Mouse (Mus musculus): ENCODE data around the gene Polg.

The Polg gene

DNA sequence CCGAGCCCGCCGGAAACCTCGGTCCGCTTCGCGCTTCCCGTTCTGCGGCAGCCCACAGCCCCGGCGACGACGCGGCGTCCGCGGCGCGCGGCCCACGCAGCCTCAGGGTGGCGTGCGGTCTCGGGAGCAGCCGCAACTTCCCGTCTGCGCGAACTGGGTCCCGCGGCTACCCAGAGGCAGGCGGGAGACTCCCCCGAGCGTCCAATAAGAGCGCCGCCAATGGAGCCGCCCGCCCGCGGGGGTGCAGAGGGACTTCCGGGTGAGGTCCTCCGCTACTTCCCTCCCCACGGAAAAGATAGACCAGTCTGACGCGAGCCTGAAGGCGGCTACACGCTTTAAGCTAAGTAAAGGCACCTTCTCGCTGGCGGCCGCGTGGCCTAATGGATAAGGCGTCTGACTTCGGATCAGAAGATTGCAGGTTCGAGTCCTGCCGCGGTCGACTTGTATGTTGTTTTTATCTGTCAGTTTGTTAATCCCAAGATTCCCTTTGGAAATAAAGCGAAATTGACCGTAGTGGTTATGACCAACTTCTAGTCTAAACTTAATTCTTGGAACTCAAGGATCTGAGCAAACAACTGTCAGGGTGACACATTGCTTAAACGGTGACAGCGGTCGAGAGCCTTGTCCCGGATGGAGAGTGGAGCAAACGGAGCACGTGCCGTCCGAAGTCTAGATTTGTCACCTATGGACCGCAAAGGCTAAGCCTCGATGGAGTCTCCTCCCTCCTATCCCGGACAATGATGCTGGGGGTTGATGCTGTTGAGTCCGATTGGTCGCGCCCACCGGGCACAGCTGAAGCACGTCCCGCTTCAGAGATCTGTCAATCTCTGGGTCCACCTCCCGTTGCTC is at the start of gene Polg:
Polg (minus strand) TSS at position 310 of the 849 bp plus-strand sequence.
- DNase-seq, result peak; percentile 99

- peak; percentile 43 for DNase-seq
Observed at GRCm38 (mm10) chr7:79515861-79516260, 49.7 kb upstream of the Polg start.

DNA sequence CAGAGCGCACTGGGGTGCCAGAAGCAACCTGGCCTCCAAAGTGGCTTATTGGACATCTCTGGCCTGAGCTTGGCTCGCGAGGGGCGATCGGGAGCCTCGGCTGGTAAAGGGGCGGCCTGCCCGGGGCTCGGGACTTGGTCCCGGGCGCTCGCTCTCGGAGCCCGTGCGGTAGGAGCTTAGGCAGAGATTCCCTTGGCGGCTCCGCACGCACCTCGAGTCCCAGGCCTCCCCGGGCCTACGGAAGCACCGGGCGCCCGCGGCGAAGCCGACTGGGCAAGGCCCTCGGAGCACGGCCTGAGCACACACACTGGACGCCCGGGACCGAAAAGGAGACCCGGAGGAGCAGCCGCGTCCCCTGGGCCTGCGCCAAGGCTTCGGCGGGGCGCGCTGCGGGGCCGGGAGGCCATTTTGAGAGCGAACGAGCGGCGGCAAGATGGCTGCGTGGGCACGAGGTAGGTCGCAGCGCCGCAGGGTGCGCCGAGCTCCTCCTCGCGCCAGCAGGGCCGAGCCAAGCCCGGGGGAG is 49.1 kb upstream of the Polg start:
- peak; percentile 82 for DNase-seq

- DNase-seq, result peak; percentile 57
Observed at GRCm38 (mm10) chr7:79514361-79514881, 48.3 kb upstream of the Polg start.

GRCm38 (mm10) chr7:79513466-79513865 is 47.3 kb upstream of the Polg start:
- DNase-seq, result peak; percentile 13

GRCm38 (mm10) chr7:79512496-79512895 is 46.3 kb upstream of the Polg start:
- peak; percentile 47 for DNase-seq

- no peak for DNase-seq
Observed at GRCm38 (mm10) chr7:79511656-79512055, 45.5 kb upstream of the Polg start.

- DNase-seq, result peak; percentile 11
Observed at GRCm38 (mm10) chr7:79511181-79511580, 45.0 kb upstream of the Polg start.

- DNase-seq, result no peak
Observed at GRCm38 (mm10) chr7:79510686-79511085, 44.5 kb upstream of the Polg start.

GRCm38 (mm10) chr7:79509710-79510109 is 43.5 kb upstream of the Polg start:
- DNase-seq, result peak; percentile 34

DNA sequence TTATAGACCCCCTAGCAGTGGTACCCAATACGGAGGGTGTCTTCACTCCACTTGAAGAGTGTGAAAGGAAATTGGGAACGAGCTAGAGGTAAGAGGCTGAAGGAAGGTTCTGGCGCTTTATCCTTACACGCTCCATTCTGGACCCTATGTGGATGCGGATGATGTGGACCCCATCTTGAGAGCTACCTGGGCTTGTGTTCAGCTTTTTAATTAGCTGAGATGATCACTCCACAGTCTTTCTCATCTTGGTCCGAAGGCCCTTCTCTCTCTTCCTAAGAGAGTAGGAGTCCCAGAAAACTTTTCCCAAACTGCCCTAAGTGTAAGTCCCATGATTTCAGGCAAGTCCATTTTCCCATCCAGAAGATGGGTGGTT is 43.1 kb upstream of the Polg start:
- no peak for DNase-seq

- peak; percentile 50 for DNase-seq
Observed at GRCm38 (mm10) chr7:79508280-79509234, 42.4 kb upstream of the Polg start.

GRCm38 (mm10) chr7:79507756-79508155 is 41.6 kb upstream of the Polg start:
- no peak for DNase-seq

- peak; percentile 77 for DNase-seq
Observed at GRCm38 (mm10) chr7:79507101-79507705, 41.0 kb upstream of the Polg start.

DNA sequence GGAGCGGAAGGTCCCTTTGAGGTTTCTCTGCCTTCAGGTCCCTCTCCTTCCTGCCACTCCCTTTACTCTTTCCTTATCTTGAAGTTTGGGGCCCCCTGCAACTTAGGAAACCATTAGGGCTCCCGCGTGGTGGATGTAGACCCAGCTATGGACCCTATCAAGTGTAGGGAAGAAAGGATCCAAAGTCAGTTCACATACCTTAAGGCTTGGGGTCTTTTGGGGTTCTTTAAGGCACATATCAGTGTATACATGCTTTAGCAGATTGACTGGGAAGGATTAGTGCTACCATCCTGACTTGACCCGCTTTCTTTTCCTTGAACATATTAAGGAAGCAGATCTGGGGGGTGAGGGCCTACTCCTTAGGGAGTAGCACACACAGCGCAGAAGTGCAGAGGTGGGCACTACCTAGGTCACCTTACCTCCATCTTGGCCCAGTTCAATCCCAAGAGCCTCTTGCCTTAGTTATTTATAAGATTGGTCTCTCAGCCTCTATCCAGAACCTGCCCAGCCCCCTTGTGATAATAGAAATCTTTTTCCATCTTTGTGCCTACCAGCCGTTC is 40.4 kb upstream of the Polg start:
- peak; percentile 51 for DNase-seq

DNA sequence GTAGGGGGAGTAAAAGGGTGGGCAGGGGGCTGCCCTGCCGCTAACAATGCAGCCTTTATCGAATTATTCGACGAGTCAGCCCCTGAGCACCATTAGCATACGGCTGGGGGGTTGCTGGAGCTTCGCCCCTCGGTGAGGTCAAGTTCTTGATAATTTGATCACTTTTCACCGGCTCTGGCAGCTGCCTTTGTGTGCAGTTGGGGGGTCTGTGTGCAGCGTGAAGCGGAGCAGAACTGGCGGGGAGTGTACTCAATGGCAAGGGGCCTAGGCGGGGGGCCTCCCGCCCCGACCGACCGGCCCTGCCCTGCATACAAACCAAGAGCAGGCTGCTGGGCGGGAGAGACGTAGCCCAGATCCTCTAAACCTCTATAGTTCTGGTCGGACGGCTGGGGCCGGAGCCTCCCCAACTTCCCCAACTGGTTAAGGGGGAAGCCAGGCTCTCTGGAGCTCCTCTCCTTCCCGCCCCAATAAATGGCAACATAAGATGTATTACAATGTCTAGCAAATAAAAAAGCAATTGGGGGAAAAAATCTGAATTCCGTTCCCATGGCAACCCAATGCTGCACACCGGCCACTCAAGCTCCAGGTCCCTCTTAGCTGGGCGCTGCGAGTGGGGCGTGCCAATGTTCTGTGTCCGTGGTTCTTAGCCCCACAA is 39.8 kb upstream of the Polg start:
- peak; percentile 69 for DNase-seq

DNA sequence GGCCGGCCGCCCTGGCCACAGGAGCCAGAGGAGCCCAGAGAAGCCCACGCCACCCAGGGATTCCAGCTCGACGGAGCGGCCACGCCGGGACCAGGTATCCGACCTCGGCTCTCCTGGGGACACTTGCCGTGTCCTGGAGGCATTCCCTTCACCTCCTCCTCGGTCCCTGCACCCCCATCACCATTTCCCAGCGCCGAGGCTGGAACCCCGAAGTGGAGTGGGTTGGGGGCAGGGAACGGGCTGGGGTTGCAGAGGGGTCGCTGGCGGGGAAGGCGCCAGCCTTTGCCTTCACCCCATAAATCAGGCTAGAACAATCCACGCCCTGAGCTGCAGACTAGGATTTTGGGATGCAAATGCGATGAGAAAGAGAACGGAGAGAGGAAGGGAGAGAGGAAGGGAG is 39.2 kb upstream of the Polg start:
- DNase-seq, result peak; percentile 66

GRCm38 (mm10) chr7:79504723-79505122 is 38.6 kb upstream of the Polg start:
- DNase-seq, result peak; percentile 96

DNA sequence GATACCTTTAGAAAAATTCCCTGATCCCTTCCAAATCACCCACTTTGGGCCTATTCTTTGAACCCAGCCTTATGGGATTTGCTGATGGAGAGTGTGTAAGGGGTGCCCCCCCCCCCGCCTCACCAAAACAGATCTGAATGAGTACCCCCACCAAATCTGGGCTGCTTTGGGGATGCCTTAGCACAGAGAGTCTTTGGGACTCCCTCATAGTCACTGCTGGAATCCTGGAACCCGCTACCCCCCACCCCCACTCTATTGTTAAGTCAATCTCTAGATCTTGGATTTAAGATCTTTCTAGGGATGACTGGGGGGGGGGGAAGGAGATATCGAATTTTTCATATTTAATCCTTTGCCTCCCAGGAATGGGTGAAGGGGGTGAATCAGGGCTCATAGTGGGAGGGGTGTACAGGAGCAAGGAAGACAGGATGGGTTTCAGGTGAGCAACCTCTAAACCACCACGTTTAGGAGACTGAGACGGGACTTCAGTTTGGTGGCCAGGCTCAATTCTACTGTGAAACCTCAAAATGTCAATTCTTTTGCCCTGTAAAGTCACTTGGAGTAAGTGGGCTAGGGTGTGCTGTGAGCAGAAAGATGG is 37.6 kb upstream of the Polg start:
- peak; percentile 44 for DNase-seq

DNA sequence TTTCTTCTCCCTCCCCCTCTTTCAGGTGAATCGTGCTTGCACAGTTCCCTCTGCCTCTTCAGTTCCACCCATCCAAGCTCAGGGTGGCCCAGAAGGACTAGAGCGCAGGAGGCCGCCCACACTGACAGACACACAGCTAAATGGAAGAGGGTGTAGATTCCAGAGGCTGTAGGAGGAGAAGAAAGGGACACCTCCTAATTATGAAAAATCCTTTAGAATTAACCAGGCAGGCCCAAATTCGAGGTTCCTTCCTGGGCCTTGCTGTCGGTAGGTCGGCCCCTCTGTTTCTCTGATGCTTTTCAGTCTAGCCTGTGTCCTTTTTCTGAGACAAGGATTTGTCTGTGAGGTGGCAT is 36.9 kb upstream of the Polg start:
- DNase-seq, result peak; percentile 45
